Mouse (Mus musculus) small intestine, adult 2 months (tissue): ENCODE measurements around the gene Rad21l.

Experiments
- CTCF ChIP-seq: fragments of 200-500 bp; IDR thresholded peaks from 2 replicates; pipeline ENCODE4 v1.5.1; 2012; ENCODE audit warnings: low read depth, mild to moderate bottlenecking, control low read depth, inconsistent platforms, low read length, moderate library complexity, mixed read lengths; ENCODE audit not compliant: insufficient replicate concordance, insufficient read length; ENCODE audit errors: extremely low read depth
- POLR2A ChIP-seq: fragments of 200-500 bp; IDR thresholded peaks from 2 replicates; pipeline ENCODE4 v1.6.1; 2012; ENCODE audit warnings: low read depth, mild to moderate bottlenecking, control low read depth, inconsistent platforms, low read length, moderate library complexity

GRCm38 (mm10) chr2:151702146-151702850, 34.0 kb upstream of the Rad21l start:
- no peak for TF ChIP-seq CTCF
- TF ChIP-seq POLR2A = no peak
